Mouse (Mus musculus): Measurements from ENCODE around the gene Gm37240. TPM values are rescaled to one million over a fixed set of nuclear protein-coding genes. Genes with fewer than 3 reads are reported as not detected.
"Not testable (repeated sequence)": the region's sequence is repeated elsewhere in the genome, so short reads cannot be mapped to it uniquely, and the experiment has no call there.

Gm37240 gene
- polyA plus RNA-seq, 1 experiment from 2014 or later: 0.67 TPM

DNA sequence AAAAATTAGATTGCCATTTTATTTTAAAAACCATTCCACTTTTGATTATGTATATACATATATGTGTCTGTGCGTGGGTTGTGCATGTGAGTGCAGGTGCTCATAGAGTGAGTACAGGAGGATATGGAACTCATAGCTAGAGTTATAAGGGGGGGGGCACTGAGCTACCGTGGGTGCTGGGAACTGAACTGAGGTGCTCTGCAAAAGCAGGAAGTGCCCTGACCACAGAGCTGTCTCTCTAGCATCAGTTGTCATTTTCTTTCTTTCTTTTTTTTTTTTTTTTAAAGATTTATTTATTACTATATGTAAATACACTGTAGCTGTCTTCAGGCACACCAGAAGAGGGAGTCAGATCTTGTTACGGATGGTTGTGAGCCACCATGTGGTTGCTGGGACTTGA, 1025.5 kb downstream of the Gm37240 start:
- H3K4me3 ChIP-seq (ENCODE audit: low read depth, low read length); H3K27me3 ChIP-seq (ENCODE audit: control insufficient read depth, insufficient read depth, low read length); H3K27ac ChIP-seq (ENCODE audit: low read depth, low read length); H3K36me3 ChIP-seq (ENCODE audit: control insufficient read depth, insufficient read depth, low read length); H3K4me2 ChIP-seq; ATAC-seq (ENCODE audit: low FRiP score); DNase-seq (ENCODE audit: low spot score, missing footprints); H3K9ac ChIP-seq (ENCODE audit: low read length); H3K4me1 ChIP-seq (ENCODE audit: control insufficient read depth, insufficient read depth, low read length); H3K9me3 ChIP-seq (ENCODE audit: control insufficient read depth, low read length): not testable (repeated sequence)
- 90% methylated on average over 3 of the region's 3 CpGs for WGBS

DNA sequence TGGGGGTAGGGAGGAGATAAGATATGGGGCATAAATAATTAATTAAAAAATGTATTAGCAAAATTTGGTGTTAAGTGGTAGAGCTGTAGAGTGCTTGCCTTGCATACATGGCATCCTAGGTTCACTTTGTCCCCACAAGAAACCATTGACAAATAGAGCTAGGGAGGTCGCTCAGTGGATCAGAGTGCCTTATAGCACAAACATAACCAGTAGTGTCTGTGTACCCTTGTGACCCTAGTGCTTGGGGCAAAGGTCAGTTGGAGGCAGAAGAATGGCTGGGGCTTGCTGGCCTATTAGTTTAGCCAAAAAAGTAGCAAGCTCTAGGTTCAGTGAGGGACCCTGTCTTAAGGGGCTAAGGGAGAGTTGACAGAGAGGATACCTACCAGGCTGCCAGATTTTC, 1026.6 kb downstream of the Gm37240 start:
- DNase-seq (ENCODE audit: low spot score, missing footprints): no peak
- Histone ChIP-seq H3K4me2 (no peak overlapping the region), H3K27me3 (ENCODE audit: control insufficient read depth, insufficient read depth, low read length) (no peaks in the 10 kb centered on the region), H3K36me3 (ENCODE audit: control insufficient read depth, insufficient read depth, low read length) (no peaks in the 10 kb centered on the region), H3K9ac (ENCODE audit: low read length) (no peak overlapping the region), H3K4me3 (ENCODE audit: low read depth, low read length) (no peak overlapping the region), H3K9me3 (ENCODE audit: control insufficient read depth, low read length) (no peaks in the 10 kb centered on the region), H3K27ac (ENCODE audit: low read depth, low read length) (no peak overlapping the region), H3K4me1 (ENCODE audit: control insufficient read depth, insufficient read depth, low read length) (no peaks in the 10 kb centered on the region)
- ATAC-seq (ENCODE audit: low FRiP score): no peak
- 71% methylated on average over 1 of the region's 1 CpGs for WGBS

DNA sequence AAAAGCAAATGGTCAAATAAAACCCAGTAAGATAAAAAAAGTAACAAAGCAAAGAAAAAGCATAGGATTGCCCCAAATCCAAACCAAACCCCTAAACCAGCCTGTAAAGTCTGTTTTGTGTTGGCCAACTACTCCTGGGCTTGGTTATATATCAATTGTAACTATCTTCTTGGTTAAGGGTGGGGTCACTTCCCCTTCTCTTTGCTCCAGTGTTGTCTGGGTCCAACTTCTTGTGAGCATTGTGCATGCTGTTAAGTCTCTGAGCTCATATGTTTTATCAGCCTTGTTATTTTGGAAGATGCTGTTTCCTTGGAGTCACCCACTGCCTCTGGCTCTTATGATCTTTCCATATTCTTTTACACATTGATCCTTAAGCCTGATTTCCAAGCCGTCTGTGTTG, 1032.9 kb downstream of the Gm37240 start:
- no peak for ATAC-seq (ENCODE audit: low FRiP score)
- H3K9ac ChIP-seq (ENCODE audit: low read length): no peak overlapping the region
- 86% methylated on average over 1 of the region's 1 CpGs for WGBS
- H3K4me1 ChIP-seq (ENCODE audit: control insufficient read depth, insufficient read depth, low read length): no peaks in the 10 kb centered on the region
- H3K36me3 ChIP-seq (ENCODE audit: control insufficient read depth, insufficient read depth, low read length): no peaks in the 10 kb centered on the region
- DNase-seq (ENCODE audit: low spot score, missing footprints): no peak
- H3K4me2 ChIP-seq: no peak overlapping the region
- no peak overlapping the region for H3K4me3 ChIP-seq (ENCODE audit: low read depth, low read length)
- H3K27ac ChIP-seq (ENCODE audit: low read depth, low read length): no peak overlapping the region
- no peaks in the 10 kb centered on the region for H3K27me3 ChIP-seq (ENCODE audit: control insufficient read depth, insufficient read depth, low read length)
- no peaks in the 10 kb centered on the region for H3K9me3 ChIP-seq (ENCODE audit: control insufficient read depth, low read length)

DNA sequence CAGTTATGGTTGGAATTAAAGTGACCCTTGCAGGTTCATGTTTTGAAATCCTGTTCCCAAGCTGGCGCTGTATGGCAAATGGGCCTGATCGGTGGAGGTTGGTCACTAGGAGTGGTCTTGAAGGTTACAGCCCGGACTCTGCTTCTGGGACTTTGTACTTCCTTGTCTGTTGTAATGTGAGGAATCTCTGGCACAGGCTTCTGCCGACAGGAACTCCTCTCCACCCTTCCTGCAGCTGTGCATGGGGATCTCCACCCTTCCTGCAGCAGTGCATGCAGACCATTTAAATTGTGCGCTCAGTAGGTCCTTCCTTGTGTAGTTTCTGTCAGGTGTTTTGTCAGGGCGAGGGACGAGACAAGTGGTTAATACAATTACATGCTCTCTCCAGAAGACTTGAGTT, 1034.4 kb downstream of the Gm37240 start:
- WGBS: 87% methylated on average over 7 of the region's 7 CpGs
- no peak for DNase-seq (ENCODE audit: low spot score, missing footprints)

DNA sequence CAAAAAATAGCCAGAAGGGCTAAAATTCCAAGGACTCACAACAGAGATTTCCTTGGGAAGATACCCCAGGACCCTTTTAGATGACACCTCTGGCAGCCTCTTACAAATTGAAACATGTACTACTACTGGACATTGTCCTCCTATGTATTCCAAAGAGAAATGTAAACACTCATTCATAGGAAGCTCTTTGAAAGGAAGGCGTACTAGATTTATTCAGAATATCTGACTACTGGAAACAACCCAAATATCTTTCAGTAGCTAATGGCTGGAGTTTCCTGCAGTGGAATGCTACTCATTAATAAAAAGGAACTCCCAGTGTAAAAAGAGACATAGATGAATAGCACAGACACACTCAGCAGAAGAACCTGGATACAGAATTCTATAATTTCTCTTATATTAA, 1035.5 kb downstream of the Gm37240 start:
- Histone ChIP-seq H3K27me3 (ENCODE audit: control insufficient read depth, insufficient read depth, low read length) (no peaks in the 10 kb centered on the region), H3K9ac (ENCODE audit: low read length) (no peak overlapping the region), H3K9me3 (ENCODE audit: control insufficient read depth, low read length) (no peaks in the 10 kb centered on the region), H3K27ac (ENCODE audit: low read depth, low read length) (no peak overlapping the region), H3K4me1 (ENCODE audit: control insufficient read depth, insufficient read depth, low read length) (no peaks in the 10 kb centered on the region), H3K36me3 (ENCODE audit: control insufficient read depth, insufficient read depth, low read length) (no peaks in the 10 kb centered on the region), H3K4me3 (ENCODE audit: low read depth, low read length) (no peak overlapping the region), H3K4me2 (no peak overlapping the region)
- DNase-seq (ENCODE audit: low spot score, missing footprints): no peak
- ATAC-seq (ENCODE audit: low FRiP score): no peak
- whole genome bisulfite sequencing: 86% methylated on average over 1 of the region's 1 CpGs

More for the DNA sequence above, 1034.4 kb downstream of the Gm37240 start:
- Histone ChIP-seq H3K9ac (ENCODE audit: low read length) (no peak overlapping the region), H3K27me3 (ENCODE audit: control insufficient read depth, insufficient read depth, low read length) (no peaks in the 10 kb centered on the region), H3K27ac (ENCODE audit: low read depth, low read length) (no peak overlapping the region), H3K4me1 (ENCODE audit: control insufficient read depth, insufficient read depth, low read length) (no peaks in the 10 kb centered on the region), H3K36me3 (ENCODE audit: control insufficient read depth, insufficient read depth, low read length) (no peaks in the 10 kb centered on the region), H3K9me3 (ENCODE audit: control insufficient read depth, low read length) (no peaks in the 10 kb centered on the region), H3K4me2 (no peak overlapping the region), H3K4me3 (ENCODE audit: low read depth, low read length) (no peak overlapping the region)
- no peak for ATAC-seq (ENCODE audit: low FRiP score)

DNA sequence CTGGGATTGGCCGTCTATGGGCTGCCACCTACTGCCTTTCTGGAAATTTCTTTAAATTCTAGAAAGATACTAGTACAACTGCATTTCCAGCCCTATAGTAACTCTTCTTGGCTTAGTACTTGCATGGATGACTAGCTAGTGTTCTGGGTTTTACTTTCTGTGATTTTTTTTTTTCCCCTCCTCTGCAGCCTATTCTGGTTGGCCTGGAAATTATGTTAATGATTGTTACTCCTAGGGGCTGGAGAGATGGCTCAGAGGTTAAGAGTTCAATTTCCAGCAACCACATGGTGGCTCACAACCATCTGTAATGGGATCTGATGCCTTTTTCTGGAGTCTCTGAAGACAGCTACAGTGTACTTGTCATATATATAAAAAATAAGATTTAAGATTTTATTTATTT, 1036.9 kb downstream of the Gm37240 start:
- Histone ChIP-seq H3K4me3 (ENCODE audit: low read depth, low read length) (no peak overlapping the region), H3K9ac (ENCODE audit: low read length) (no peak overlapping the region), H3K4me1 (ENCODE audit: control insufficient read depth, insufficient read depth, low read length) (no peaks in the 10 kb centered on the region), H3K9me3 (ENCODE audit: control insufficient read depth, low read length) (no peaks in the 10 kb centered on the region), H3K27ac (ENCODE audit: low read depth, low read length) (no peak overlapping the region), H3K4me2 (no peak overlapping the region), H3K27me3 (ENCODE audit: control insufficient read depth, insufficient read depth, low read length) (no peaks in the 10 kb centered on the region), H3K36me3 (ENCODE audit: control insufficient read depth, insufficient read depth, low read length) (no peaks in the 10 kb centered on the region)
- 90% methylated on average over 1 of the region's 1 CpGs for WGBS
- ATAC-seq (ENCODE audit: low FRiP score) (no peak), DNase-seq (ENCODE audit: low spot score, missing footprints) (no peak)

DNA sequence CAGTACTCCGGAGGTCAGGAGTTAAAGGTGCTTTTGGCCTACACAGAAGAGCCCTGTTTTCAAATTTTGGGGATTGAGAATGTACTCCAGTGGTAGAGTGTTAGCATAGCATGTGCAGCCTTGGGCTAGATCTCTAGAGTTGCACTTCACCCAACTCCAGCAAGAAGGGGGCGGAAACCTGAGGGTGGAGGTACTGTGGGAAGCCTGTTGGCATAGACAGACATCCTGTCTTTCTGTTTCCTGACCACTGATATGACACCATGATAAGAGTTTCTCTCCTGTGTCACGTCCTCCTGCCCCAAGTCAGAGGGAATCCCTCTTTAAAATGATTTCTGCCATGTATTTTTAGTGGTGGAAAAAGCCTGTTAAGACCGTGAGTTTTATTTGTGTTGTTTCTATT, 1038.5 kb downstream of the Gm37240 start:
- Histone ChIP-seq H3K9me3 (ENCODE audit: control insufficient read depth, low read length) (no peaks in the 10 kb centered on the region), H3K36me3 (ENCODE audit: control insufficient read depth, insufficient read depth, low read length) (no peaks in the 10 kb centered on the region), H3K4me2 (no peak overlapping the region), H3K9ac (ENCODE audit: low read length) (no peak overlapping the region), H3K4me3 (ENCODE audit: low read depth, low read length) (no peak overlapping the region), H3K27ac (ENCODE audit: low read depth, low read length) (no peak overlapping the region), H3K4me1 (ENCODE audit: control insufficient read depth, insufficient read depth, low read length) (no peaks in the 10 kb centered on the region), H3K27me3 (ENCODE audit: control insufficient read depth, insufficient read depth, low read length) (no peaks in the 10 kb centered on the region)
- DNase-seq (ENCODE audit: low spot score, missing footprints) (no peak), ATAC-seq (ENCODE audit: low FRiP score) (no peak)
- 90% methylated on average over 4 of the region's 4 CpGs for WGBS

DNA sequence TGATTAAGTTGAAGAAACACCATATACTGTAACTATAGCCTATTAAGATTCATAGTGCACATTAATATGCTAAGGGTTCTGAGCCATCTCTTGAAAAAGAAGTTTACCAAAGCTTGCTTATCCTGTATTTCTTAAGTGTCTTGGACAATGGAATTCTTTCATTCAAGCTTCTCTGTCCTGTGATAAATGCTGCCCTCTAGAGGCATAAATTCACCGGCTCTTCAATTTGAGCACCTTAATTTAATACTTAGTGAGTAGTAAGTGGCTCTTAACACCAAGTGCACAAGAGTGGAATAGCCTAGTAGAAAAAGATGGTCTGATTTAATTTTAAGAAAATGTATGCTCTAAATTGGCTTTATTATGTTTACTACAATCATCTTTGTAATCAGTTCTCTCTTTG, 1043.7 kb downstream of the Gm37240 start:
- ATAC-seq (ENCODE audit: low FRiP score): no peak
- WGBS: 32% methylated on average over 1 of the region's 1 CpGs

DNA sequence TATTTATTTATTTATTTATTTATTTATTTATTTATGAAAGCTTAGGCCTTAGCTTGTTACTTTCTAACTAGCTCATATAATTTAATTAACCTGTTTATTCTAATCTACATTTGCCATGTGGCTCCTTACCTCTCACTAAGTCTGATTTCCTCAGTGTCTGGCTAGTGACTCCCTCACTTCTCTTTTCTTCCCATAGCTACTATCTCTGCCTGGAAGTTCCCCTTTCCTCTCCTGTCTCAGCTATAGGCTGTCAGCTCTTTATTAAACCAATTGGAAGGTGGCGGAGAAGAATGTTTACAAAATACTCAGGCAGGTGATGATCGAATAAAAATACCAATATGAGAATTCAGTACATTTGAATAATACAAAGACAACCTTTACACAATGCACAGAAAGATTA, 1044.5 kb downstream of the Gm37240 start:
- H3K36me3 ChIP-seq (ENCODE audit: control insufficient read depth, insufficient read depth, low read length): no peaks in the 10 kb centered on the region
- H3K9ac ChIP-seq (ENCODE audit: low read length): no peak overlapping the region
- no peak for ATAC-seq (ENCODE audit: low FRiP score)
- no peak overlapping the region for H3K4me3 ChIP-seq (ENCODE audit: low read depth, low read length)
- 86% methylated on average over 2 of the region's 2 CpGs for WGBS
- no peak overlapping the region for H3K27ac ChIP-seq (ENCODE audit: low read depth, low read length)
- no peak for DNase-seq (ENCODE audit: low spot score, missing footprints)
- no peaks in the 10 kb centered on the region for H3K9me3 ChIP-seq (ENCODE audit: control insufficient read depth, low read length)
- H3K4me2 ChIP-seq: no peak overlapping the region
- no peaks in the 10 kb centered on the region for H3K27me3 ChIP-seq (ENCODE audit: control insufficient read depth, insufficient read depth, low read length)
- no peaks in the 10 kb centered on the region for H3K4me1 ChIP-seq (ENCODE audit: control insufficient read depth, insufficient read depth, low read length)

More for the DNA sequence above, 1043.7 kb downstream of the Gm37240 start:
- peak; percentile 91 for DNase-seq (ENCODE audit: low spot score, missing footprints)
- no peak overlapping the region for H3K9ac ChIP-seq (ENCODE audit: low read length)
- H3K27ac ChIP-seq (ENCODE audit: low read depth, low read length): no peak overlapping the region
- H3K27me3 ChIP-seq (ENCODE audit: control insufficient read depth, insufficient read depth, low read length): no peaks in the 10 kb centered on the region
- no peaks in the 10 kb centered on the region for H3K9me3 ChIP-seq (ENCODE audit: control insufficient read depth, low read length)
- H3K4me1 ChIP-seq (ENCODE audit: control insufficient read depth, insufficient read depth, low read length): no peaks in the 10 kb centered on the region
- H3K4me2 ChIP-seq: no peak overlapping the region
- no peak overlapping the region for H3K4me3 ChIP-seq (ENCODE audit: low read depth, low read length)
- H3K36me3 ChIP-seq (ENCODE audit: control insufficient read depth, insufficient read depth, low read length): no peaks in the 10 kb centered on the region

DNA sequence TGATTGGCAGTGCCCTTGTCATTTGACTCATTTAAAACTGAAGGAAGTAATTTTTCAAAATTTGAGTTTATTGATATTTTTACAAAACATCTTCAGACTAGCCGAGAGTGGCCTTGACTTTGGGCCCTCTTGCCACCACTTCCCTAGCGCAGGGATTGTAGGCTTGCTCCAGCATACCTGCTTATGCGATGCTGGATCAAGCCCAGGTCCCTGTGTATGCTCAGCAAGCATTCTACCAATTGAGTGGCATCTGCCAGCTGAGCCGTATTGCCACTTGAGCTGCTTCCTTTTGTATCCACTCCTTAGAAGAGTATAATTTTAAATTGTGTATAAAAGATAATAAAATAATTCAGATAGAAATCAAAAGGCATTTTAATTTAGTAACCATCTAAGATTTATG, 1046.0 kb downstream of the Gm37240 start:
- H3K4me2 ChIP-seq: no peak overlapping the region
- H3K9ac ChIP-seq (ENCODE audit: low read length): no peak overlapping the region
- H3K27ac ChIP-seq (ENCODE audit: low read depth, low read length): no peak overlapping the region
- H3K36me3 ChIP-seq (ENCODE audit: control insufficient read depth, insufficient read depth, low read length): no peaks in the 10 kb centered on the region
- 97% methylated on average over 4 of the region's 4 CpGs for WGBS
- no peaks in the 10 kb centered on the region for H3K4me1 ChIP-seq (ENCODE audit: control insufficient read depth, insufficient read depth, low read length)
- DNase-seq (ENCODE audit: low spot score, missing footprints): no peak
- ATAC-seq (ENCODE audit: low FRiP score): no peak
- H3K27me3 ChIP-seq (ENCODE audit: control insufficient read depth, insufficient read depth, low read length): no peaks in the 10 kb centered on the region
- H3K9me3 ChIP-seq (ENCODE audit: control insufficient read depth, low read length): no peaks in the 10 kb centered on the region
- no peak overlapping the region for H3K4me3 ChIP-seq (ENCODE audit: low read depth, low read length)

Measured in midbrain, embryonic 11.5 days (tissue).